Mouse (Mus musculus): ENCODE measurements at regions not wholly inside any gene's neighbourhood (a gene's known extent, or its start where the extent isn't known, plus 50 kb on each side); places are given as distances from the start of the nearest gene placed in this dataset.

GRCm38 (mm10) chr10:9011906-9012305 is 126.0 kb upstream of the Sash1 start:
- DNase-seq (ENCODE audit: extremely low read depth, insufficient read length, low spot score), result no peak

GRCm38 (mm10) chr10:9010191-9010590 is 124.3 kb upstream of the Sash1 start:
- no peak for DNase-seq (ENCODE audit: extremely low read depth, insufficient read length, low spot score)

- DNase-seq (ENCODE audit: extremely low read depth, insufficient read length, low spot score), result no peak
Measured at GRCm38 (mm10) chr10:9005140-9005909, 119.5 kb upstream of the Sash1 start.

- DNase-seq (ENCODE audit: extremely low read depth, insufficient read length, low spot score), result no peak
Measured at GRCm38 (mm10) chr10:9002261-9002660, 116.4 kb upstream of the Sash1 start.

- DNase-seq (ENCODE audit: extremely low read depth, insufficient read length, low spot score), result no peak
Measured at GRCm38 (mm10) chr10:8998758-8999398, 113.0 kb upstream of the Sash1 start.

GRCm38 (mm10) chr10:8998356-8998755 is 112.5 kb upstream of the Sash1 start:
- no peak for DNase-seq (ENCODE audit: extremely low read depth, insufficient read length, low spot score)

GRCm38 (mm10) chr10:8995097-8995496 is 109.2 kb upstream of the Sash1 start:
- no peak for DNase-seq (ENCODE audit: extremely low read depth, insufficient read length, low spot score)

- DNase-seq (ENCODE audit: extremely low read depth, insufficient read length, low spot score), result no peak
Measured at GRCm38 (mm10) chr10:8986339-8986738, 100.5 kb upstream of the Sash1 start.

- DNase-seq (ENCODE audit: extremely low read depth, insufficient read length, low spot score), result no peak
Measured at GRCm38 (mm10) chr10:8983347-8983746, 97.5 kb upstream of the Sash1 start.

- DNase-seq (ENCODE audit: extremely low read depth, insufficient read length, low spot score), result no peak
Measured at GRCm38 (mm10) chr10:8980568-8980967, 94.7 kb upstream of the Sash1 start.

- DNase-seq (ENCODE audit: extremely low read depth, insufficient read length, low spot score), result no peak
Measured at GRCm38 (mm10) chr10:8978595-8978994, 92.7 kb upstream of the Sash1 start.

- DNase-seq (ENCODE audit: extremely low read depth, insufficient read length, low spot score), result no peak
Measured at GRCm38 (mm10) chr10:8973934-8974333, 88.1 kb upstream of the Sash1 start.

- DNase-seq (ENCODE audit: extremely low read depth, insufficient read length, low spot score), result no peak
Measured at GRCm38 (mm10) chr10:8972789-8973551, 87.1 kb upstream of the Sash1 start.

- DNase-seq (ENCODE audit: extremely low read depth, insufficient read length, low spot score), result no peak
Measured at GRCm38 (mm10) chr10:8970807-8971206, 84.9 kb upstream of the Sash1 start.

GRCm38 (mm10) chr10:8969586-8969985 is 83.7 kb upstream of the Sash1 start:
- DNase-seq (ENCODE audit: extremely low read depth, insufficient read length, low spot score), result no peak

GRCm38 (mm10) chr10:8969016-8969415 is 83.1 kb upstream of the Sash1 start:
- DNase-seq (ENCODE audit: extremely low read depth, insufficient read length, low spot score), result no peak

- DNase-seq (ENCODE audit: extremely low read depth, insufficient read length, low spot score), result no peak
Measured at GRCm38 (mm10) chr10:8968276-8968923, 82.5 kb upstream of the Sash1 start.

- no peak for DNase-seq (ENCODE audit: extremely low read depth, insufficient read length, low spot score)
Measured at GRCm38 (mm10) chr10:8962921-8963320, 77.1 kb upstream of the Sash1 start.

GRCm38 (mm10) chr10:8960964-8961675 is 75.2 kb upstream of the Sash1 start:
- no peak for DNase-seq (ENCODE audit: extremely low read depth, insufficient read length, low spot score)

GRCm38 (mm10) chr10:8960275-8960960 is 74.5 kb upstream of the Sash1 start:
- no peak for DNase-seq (ENCODE audit: extremely low read depth, insufficient read length, low spot score)
